Mouse (Mus musculus): ENCODE results near the gene Lrrc3b. TPM values are rescaled to one million over a fixed set of nuclear protein-coding genes. Genes with fewer than 3 reads are reported as not detected.

Gene Lrrc3b
- polyA plus RNA-seq (2012; ENCODE audit: low replicate concordance): not detected in 2 replicates

DNA sequence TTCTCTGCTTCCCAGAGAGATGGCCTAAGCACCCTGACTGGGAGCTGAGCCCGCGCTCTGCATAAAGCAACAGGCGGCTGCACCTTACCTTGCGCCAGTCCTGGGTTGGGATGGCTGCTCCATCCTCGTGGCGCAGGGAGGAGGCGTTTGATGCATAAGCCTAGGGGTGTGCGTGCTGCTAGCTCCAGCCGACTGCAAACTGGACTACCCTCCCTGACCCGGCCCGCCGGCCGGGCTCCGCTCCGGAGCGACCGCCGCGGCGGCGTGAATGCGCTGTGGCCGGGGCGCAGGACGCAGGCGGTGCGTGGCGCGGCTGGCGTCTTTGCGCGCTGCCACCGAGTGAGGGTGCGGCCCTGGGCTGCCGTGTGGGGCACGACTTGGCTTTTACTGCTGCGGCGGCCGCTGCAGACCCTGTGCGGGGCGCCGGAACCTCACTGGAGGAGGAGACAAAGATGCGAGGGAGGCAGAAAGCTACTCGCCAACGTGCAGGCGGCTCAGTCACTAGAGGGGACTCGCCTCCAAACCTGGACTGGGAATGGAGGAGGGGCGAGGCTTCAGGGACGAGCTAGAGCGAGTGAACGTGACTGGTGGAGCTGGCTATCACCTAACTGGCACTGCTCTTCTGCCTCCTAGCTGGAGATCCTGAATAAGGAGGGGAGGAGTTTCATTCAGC, at the start of gene Lrrc3b:
Lrrc3b (minus strand) TSS at position 503 of the 673 bp plus-strand sequence.

All from hematopoietic multipotent progenitor cell, adult 10-12 weeks (in vitro differentiated cells).